Mouse (Mus musculus): Measurements from ENCODE around the gene Abhd6.

DNA sequence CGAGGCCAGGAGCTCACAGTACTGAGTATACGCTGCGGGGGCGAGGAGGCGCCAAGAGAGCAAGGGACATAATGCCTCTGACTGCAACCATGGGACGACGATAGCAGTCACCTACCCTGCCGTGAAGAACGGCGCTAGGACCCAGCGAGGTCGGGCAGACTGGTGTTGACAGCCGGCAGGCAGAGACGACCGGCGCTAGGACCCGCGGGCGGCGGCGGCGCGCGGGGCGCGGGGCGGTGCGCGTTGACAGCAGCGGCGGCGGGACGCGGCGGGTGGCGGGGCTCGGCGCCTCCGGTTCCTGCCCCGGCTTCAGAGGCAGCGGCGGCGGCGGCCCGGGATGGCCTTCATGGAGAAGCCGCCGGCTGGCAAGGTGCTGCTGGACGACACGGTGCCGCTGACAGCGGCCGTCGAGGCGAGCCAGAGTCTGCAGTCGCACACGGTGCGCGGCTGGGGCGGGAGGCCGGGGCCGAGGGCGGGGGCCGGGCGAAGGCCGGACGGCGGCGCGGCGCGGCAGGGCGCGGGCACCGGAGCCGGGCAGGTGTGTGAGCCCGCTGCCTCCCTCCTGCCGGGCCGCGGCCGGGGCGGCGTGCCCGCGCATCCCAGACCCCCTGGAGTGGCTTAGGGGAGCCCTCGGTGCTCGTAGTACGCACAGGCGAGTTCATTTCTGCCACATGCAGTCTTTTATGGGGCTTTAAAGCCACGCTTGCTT is 95.4 kb downstream of the Abhd6 start, which contains the start of gene Pxk:
- no peak for TF ChIP-seq CTCF (IDR thresholded peaks at IDR 0.05; ENCODE audit: extremely low read depth, insufficient read length, insufficient replicate concordance, low read depth, low read length)
- no peak; the same call in 1 of the 2 replicates for TF ChIP-seq POLR2A (IDR thresholded peaks at IDR 0.05; ENCODE audit: low read depth, low read length)

Measured in small intestine, adult 2 months (tissue).